In the genomic region with DNA sequence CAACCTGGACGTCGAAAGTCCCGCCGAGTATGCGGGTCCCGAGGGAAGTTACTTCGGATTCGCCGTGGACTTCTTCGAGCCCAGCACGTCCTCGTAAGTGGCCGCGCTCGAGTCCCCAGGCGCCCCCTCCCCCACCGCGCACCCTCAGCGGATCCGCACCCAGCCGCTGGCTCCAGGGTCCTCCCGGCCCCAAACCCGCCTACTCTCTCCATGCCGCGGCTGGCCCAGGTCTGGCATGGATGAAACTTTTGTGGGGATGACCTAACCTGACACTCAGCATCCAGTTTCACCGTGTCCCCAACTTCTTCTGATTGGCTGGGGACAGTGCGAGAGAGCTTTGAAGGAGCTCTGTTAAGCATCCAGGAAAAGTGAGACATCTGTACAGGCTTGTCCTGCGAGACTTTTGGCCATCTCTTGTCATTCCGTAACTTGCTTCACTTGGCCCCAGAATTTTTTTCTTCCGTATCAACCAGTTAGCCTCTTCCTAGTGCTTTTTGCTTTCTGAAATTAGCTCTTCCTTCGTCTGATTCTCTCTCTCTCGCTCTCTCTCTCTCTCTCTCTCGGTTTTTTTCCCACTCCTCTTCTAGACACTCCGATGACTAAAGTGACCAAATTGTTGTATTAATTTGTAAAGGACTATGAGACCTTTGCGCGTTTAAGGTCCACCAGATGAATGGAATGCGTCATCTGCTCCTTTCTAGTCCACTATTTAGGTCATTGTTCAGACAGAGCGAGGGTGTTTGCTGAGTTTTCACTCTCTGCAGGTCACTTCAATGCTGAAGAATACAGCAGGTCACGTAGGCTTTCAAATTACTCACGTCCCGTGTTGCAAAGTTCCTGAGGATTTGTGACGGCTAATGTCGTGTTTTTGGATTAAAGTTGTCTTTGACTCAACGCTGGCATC, we compare ENCODE assay signal across 8 mouse cellular contexts. TPM values are rescaled to one million over a fixed set of nuclear protein-coding genes. Genes with fewer than 3 reads are reported as not detected.
DNase-seq lines count a peak whose midpoint lies in the region; ATAC-seq and TF ChIP-seq lines count a peak whose summit lies in the region.

No protein-coding gene starts in this region.

- H3K9ac ChIP-seq in heart, embryonic 15.5 days, result peak overlapping the region; percentile 92

- H3K4me2 ChIP-seq in heart, embryonic 15.5 days, result peak overlapping the region; percentile 83

- peak overlapping the region; percentile 100 for H3K4me3 ChIP-seq in embryonic fibroblast, embryonic 13.5 days (ENCODE audit: insufficient read depth, low read length)
- peak overlapping the region; percentile 93 for H3K4me3 ChIP-seq in heart, embryonic 15.5 days

- H3K27ac ChIP-seq in embryonic fibroblast, embryonic 13.5 days (ENCODE audit: insufficient read depth, low read length), result peak overlapping the region; percentile 92
- peak overlapping the region; percentile 96 for H3K27ac ChIP-seq in heart, embryonic 15.5 days

- H3K27me3 ChIP-seq in heart, embryonic 15.5 days, result no peaks in the 10 kb centered on the region

- TF ChIP-seq POLR2A in embryonic fibroblast, embryonic 13.5 days (IDR thresholded peaks at IDR 0.05; ENCODE audit: low read depth, low read length), result no peak; the same call in 1 of the 2 replicates

- peaks cover 16% of the 10 kb centered on the region for H3K4me1 ChIP-seq in embryonic fibroblast, embryonic 13.5 days (ENCODE audit: control insufficient read depth, insufficient read depth, low read length)
- H3K4me1 ChIP-seq in heart, embryonic 15.5 days (replicated peaks), result peaks cover 41% of the 10 kb centered on the region

- peak; percentile 57 for DNase-seq in adrenal gland, adult 8-10 months
- peak; percentile 74 for DNase-seq in kidney, postnatal 14 days
- DNase-seq in lung, postnatal 14 days, result peak; percentile 69
- DNase-seq in ovary, postnatal 36 days (ENCODE audit: low spot score), result peak; percentile 72
- peak; percentile 54 for DNase-seq in urinary bladder, postnatal 25 days (ENCODE audit: low spot score)

- H3K36me3 ChIP-seq in heart, embryonic 15.5 days, result no peaks in the 10 kb centered on the region

- TF ChIP-seq CTCF in embryonic fibroblast, embryonic 13.5 days (IDR thresholded peaks at IDR 0.05; ENCODE audit: borderline replicate concordance, insufficient read depth, low read length), result no peak

- ATAC-seq in CD4-positive, CD25-positive, alpha-beta regulatory T cell, adult 4 months, result peak; percentile 22
- peak; percentile 50 for ATAC-seq in heart, embryonic 15.5 days (replicated peaks; ENCODE audit: insufficient number of reproducible peaks, insufficient read depth, low FRiP score, low read depth)

- no peaks in the 10 kb centered on the region for H3K9me3 ChIP-seq in heart, embryonic 15.5 days (replicated peaks)

- 5% methylated on average over 44 of the region's 44 CpGs for WGBS in heart, embryonic 15.5 days

RNA-seq across cellular contexts. Expression of gene Itgav, which starts 0.9 kb away (rescaled TPM):
- polyA plus RNA-seq in CD4-positive, CD25-positive, alpha-beta regulatory T cell, adult 4 months (2017; shearing (Covaris generic)), result 10 to 100 TPM; 46.8 to 71.6 TPM
- 100 to 1,000 TPM; 115 to 144 (median 126) TPM for total RNA-seq in adrenal gland, adult 8-10 months (2022)
- polyA plus RNA-seq in embryonic fibroblast, embryonic 13.5 days (2011; ENCODE audit: insufficient read length, low read depth, missing spikeins), result 219 and 315 TPM in 2 replicates
- polyA plus RNA-seq in heart, embryonic 15.5 days (2015; fragmentation: Nextera tagmentation; extraction: Ambion mirVana), result 54.0 and 58.7 TPM in 2 replicates

Comparison
In these comparisons a context has a peak if more than half of its experiments do, and no peak if none do; other contexts are left out.
1. Peak in every context shown above with its lines: DNase-seq, ATAC-seq, H3K4me3 ChIP-seq and H3K27ac ChIP-seq.